Mouse (Mus musculus) right cerebral cortex, postnatal 4 days (tissue): ENCODE results near the gene Hccs.
A peak's percentile ranks its signal among the peaks of the same experiment; 100 is the strongest.
"Not testable (repeated sequence)": the region's sequence is repeated elsewhere in the genome, so short reads cannot be mapped to it uniquely, and the experiment has no call there.

ENCODE experiments used
- DNase-seq: peaks from one replicate; pipeline ENCODE4 v3.0.0-alpha.2; 2022

The Hccs gene

DNA sequence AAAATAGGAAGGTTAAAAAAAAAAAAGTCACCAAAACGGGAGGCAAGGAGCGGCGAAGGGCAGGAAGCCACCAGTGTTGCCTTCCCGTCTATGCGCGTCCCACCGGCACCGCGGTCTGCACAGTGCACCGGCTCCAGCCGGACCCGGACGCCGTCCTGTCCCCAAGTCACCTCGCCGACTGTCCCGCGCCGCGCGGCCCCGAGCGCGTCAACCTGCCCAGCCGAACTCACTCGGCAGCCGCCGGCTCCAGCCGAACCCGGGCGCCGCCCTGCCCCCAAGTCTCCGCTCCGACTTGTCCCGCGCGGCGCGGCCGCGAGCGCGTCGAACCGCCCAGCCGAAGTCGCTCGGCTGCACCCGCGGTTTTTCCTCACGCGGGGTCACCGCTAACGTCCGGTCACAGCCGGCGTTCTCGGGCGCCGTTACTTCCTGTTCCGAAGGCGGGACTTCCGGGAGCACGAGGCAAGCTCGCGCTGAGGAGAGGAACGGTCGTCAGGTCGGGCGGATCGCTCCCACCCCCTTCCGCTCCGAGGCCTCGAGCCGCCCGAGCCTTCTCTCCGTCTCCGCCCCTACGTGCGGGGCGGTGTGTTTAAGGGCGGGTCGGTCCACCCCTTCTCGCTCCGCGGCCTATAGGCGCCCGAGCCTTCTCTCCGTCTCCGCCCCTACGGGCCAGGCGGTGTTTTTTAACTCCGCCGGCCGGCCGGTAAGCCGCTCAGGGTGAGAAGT, at the start of gene Hccs:
Gene Hccs, minus strand, starts transcription at position 428 of the 723 bp plus-strand sequence.
- DNase-seq, result peak; percentile 76

DNA sequence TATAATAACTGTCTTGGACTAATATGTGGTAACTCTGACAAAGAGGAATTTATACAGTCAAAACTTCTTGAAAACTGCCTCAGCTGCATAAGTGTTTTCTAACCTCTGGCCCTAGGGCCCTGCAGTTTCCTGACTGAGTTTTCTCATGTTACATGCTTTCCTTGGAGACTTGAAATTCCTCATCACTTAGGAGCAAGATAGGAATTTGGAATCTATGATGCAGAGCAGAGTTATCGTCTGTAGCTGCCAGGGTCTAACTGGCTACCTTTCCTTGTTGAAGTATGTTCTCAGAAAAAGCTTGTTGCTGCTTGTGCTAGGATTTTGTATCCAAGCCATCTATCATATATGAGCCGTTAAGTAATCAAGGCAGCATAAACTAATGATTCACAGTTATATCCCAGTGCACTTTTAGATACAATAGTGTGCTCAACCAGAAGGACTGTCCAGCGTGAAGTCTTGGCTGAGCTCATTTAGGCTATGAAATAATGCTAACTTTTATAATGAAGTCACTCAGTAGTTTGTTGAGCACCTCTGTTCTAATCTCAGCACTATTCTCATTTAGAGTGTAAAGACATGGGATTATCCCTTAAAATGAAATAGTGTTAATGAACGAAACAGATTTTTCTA, 37.1 kb upstream of the Hccs start:
- no peak for DNase-seq

DNA sequence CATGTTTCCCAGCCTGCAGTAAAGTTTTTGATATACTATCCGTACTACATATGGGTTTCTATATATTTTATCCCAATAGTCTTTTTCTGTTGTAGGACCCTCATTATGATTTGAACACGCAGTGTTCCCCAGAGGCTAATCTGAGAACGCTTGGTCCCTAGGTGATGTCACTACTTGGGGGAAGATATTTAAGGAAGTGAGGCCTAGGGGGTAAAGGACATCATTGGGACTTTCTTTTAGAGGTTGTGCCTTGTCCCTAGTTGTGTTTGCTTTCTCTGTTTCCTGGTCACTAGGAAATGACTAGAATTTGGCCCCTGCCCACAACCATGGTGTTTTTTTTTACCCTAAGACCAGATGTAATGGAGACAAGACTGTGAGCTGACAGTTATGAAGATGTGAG, 18.0 kb upstream of the Hccs start:
- no peak for DNase-seq

DNA sequence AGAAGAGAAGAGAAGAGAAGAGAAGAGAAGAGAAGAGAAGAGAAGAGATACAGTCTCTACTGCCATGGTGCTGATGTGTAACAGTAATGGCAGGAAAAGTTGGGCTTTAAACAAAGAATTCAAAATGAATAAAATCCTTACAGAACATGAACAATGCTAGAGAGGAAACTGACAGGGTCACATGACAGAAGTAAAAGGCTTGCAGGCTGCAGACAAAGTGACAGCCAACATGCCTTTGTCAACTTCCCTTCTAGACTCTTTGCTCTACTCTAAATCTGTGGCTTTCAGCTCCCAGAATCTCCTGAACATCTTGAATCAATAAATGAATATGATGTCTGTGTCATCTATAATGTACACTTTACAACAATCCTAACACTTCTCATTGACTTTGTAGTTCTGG, 17.4 kb upstream of the Hccs start:
- DNase-seq, result no peak

DNA sequence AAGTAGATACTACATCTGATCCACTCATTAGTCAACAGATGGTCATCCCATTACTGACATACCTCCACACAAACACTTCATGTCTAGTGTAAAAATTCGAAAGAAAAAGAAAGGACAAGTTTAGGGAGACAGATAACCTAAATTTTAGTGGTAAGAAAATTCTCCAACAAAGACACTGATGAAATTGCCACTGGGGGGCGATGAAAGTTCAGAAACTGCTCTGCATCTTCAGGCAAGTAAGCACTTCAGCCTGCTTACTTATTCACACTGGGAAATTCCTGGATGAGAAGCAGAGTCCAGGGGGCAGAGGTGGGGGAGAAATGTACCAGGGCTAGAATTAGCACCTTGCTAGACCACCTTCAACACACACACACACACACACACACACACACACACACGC, 12.1 kb upstream of the Hccs start:
- peak; percentile 62 for DNase-seq

DNA sequence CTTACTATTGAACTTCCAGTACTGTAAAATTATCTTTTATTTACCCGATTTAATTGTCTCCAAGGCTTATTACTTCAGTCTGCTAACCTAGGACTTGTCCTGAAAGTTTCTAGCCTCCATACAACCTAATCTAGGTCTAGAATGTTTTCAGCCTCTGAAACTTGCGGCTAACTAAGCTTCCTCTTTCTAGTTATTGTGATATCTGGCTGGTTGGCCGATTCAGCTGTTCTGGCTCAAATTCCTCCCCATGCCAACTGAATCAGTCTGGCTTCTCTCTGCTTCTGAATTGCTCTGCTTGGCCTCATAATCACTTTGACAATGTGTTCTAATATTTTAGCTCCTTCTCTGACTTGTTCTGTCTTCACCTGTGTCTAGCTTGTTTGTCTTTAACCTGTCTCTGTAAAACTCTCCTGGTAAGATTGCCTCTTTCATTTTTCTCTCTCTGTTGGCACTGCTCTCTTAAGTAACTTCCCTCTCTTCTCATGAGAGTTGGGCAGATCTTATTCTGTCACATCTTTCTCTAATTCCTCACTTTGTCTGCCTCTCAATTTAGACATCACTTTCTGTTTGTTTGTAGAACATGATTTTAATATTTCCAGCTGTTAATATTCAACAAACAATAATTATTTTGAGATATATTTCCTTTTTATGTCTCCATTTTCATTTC, 5.9 kb upstream of the Hccs start:
- no peak for DNase-seq

DNA sequence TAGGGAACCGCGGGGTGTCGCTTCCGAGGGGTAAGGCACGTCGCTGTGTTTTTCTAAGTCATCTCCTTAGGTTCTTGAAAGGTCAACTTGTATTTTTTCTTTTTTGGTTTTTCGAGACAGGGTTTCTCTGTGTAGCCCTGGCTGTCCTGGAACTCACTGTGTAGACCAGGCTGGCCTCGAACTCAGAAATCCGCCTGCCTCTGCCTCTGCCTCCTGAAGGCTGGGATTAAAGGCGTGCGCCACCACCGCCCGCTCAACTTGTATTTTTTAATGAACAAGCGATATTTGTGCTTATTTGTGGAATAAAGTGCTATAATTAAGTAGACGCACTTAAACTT, 465 bp upstream of the Hccs start:
- DNase-seq, result not testable (repeated sequence)

DNA sequence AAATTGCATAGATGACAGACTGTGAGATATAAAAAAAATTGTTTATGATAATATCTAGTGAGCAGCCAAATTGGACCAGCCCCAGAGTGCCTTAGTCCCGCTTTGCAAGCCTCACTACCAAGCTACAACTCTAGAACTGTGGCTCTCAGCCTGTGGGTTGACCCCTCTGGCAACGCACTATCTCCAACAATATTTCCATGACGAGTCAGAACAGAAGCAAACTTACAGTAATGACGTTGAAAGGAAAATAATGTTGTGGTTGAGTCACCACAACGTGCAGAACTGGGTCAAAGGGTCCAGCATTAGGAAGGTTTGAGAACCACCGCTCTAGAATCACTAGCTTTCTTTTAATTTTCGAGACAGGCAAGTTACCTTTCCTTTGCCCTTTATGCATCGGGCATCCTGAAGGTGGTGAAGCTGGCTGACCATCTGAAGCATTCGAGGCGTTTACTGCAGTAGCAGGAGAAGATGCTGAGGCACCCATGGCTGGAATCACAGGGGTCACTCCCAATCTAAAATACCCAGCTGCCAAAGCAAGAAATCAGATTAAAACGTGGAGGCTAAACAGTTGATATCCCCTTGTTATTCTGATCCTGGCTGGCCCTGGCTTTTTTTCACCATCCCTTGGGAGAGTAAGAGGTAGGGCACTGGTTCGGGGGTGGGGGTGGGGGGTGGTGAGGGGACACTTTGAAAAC, 959 bp downstream of the Hccs start:
- DNase-seq, result no peak

DNA sequence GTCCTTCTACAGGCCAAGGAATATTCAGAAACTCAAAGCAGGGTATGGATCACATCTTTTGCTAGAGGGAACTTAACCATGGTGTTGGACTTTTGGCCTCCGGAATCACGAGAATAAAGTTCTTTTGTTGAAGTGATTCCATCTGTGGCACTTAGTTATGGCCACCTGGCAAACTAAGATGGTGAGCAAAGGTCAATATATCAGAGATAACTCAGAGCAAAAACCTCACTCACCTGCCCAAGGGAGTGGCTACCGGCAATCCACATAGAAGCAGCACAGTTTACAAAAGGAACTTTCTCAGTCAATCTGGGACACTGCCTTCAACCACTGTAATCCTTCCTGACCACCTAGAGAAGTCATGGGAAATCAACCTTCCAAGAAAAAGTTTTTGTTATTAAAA, 11.6 kb downstream of the Hccs start:
- DNase-seq, result no peak

DNA sequence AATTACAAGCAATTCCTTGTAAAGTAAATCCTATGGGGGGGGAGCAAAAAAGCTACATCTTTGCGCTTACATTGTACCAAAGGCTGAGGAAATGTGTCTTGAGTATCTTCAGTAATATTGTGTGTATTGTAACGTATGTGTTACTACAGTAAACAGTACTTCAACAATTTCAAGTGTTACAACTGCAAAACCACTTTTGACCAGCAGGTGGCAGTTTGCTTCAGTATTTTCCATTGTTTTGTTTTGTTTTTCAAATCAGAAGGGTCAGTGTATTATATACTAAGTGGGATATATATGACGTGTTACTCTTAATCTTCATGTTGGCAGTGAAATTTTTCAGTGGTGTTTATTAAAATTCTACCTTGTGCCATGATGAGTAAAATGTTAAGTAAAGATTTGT, 16.2 kb downstream of the Hccs start:
- DNase-seq, result peak; percentile 34

DNA sequence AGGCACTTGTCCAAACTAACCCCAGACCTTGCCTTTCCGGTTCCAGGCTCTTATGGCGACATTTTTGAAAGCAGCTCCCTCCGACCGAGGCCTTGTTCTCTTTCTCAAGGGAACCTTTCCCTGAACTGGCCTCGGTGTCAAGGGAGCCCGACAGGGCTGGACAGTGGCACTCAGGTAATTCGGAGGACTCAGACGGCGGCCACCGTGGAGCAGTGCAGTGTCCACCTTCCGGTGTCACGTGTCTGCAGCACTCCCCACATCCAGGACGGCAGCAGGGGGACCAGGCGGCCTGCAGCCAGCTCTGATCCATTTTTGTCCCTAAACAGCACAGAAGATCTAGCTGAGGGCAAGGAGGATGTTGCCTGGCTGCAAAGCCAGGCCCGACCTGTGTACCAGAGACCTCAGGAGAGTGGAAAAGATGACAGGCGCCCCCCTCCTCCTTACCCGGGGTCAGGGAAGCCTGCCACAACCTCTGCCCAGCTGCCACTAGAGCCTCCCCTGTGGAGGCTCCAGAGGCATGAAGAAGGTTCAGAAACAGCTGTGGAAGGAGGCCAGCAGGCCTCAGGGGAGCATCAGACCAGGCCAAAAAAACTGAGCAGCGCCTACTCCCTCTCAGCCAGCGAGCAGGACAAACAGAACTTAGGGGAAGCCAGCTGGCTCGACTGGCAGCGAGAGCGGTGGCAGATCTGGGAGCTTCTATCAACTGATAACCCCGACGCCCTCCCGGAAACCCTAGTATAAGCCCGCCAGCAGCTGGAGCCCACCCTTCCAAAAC, 17.7 kb downstream of the Hccs start:
- DNase-seq, result no peak

DNA sequence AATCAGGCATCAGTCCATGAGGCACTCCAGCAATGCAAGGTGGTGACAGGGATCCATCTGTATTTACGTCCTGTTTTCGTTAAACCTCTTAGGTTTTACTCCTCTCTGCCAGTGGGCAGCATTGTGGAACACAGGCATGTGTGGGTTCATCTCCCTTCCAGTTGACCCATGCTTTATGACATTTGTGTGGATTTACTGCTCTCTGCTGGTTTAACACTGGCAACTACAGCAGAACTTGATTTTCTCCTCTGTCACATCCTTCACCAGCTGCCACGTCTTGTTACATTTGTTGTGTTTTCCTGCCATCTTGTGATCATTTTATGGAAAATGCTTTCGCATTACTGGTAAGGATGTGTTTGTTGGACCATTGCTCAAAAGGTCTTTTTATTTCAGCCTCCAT, 20.6 kb downstream of the Hccs start:
- DNase-seq, result no peak

DNA sequence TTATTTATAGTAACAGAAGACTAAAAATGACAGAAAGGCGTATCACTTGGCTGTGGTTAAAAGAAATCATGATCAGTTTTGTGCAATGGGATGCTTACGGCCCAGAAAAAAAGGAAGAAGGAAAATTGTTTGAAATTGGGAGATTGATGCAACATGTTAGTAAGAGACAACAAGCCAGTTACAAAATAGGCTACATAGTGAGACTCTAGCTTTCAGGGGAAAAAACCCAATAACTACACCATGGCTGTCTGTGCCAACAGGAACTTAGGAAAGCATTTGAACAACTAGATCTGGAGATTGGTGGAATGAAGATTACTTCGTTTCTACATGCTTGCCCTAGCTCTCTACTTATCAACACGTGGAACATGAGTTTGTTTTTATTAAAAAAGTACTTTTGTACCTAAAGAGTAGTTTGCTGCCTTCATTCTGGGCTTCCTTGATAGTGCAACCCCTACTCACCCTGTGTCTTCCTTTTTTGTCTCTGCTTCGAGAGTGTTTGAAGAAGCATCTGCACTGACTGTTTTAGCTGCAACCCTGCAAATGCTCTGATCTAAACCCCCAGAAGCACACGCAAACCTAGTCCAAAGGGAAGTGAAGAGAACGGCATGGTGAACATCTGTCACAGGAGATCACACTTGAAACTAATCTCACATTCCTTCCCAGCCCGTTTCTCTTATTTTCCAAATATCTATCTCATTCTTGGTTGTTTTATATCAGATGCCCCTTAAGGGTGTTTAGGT, 56.6 kb downstream of the Hccs start:
- no peak for DNase-seq

DNA sequence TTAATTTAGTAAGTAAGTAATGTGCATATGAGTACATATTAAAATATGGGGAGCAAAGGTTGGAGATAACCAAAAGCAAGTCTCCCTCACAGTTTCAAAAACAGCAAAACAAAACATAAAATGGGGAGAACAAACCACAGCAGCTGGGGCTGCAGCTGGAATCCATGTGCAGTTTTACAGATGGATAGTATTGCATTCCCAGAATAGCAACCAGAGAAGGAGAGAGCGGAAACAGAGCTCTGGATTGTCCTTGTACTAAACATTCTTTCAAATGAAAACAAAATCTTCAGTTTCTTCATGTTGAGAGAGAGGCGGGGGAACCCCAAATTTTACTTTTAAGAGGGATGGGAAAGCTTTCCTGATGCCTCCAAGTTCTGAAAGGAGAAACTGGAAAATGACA, 58.0 kb downstream of the Hccs start:
- DNase-seq, result no peak

DNA sequence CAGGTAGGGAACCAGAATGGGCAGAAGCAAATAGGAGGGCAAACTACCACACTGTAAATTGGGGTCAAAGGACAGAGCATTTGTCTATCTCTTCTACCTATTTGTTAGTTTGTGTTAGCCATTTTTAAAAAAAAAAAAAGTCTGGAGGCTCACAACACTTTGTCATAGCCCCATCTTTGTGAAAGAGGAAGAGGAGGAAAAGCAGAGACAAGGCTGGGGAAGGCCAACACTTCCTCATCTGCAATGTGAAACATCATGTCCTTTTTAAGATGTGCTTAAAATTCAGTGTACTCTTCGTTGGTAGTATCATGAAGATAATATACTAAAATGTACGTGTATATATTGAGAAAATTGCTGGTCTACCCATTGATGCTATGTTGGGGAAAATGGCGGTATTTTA, 59.1 kb downstream of the Hccs start:
- no peak for DNase-seq

DNA sequence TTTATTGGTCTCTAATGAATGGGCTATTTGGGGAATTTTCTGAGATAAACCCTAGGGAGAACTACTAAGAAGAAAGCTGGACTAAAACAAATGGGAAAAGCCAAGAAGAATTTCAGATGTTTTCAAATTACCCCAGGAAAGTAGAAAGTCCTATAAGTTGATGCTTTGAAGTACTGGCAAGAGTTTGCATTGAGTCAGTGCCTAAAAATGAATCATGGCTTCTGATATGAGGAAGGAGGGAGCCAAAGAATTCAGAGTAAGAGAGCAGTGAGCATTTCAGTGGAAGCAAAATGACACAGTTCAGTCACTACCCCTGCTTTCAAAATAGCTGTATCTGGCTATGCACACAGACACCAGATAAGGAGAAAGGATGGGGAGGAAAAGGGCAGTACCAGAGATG, 63.4 kb downstream of the Hccs start:
- no peak for DNase-seq

DNA sequence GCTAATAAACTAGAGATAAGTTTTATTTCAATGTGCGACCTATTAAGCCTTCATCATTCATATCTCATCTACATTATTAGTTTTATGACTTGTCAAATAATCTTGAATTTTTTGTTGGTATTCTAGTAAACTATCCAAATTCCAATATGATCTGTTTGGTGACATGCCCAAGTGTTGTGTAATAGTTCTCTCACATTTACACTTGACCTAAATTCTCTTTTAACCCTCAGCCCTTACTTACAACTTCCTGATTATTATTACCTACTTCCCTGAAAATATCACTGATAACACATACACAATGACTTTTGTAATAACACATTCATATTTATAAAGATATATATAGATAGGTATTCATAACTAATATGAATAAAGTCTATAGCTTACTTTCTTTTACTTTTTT, 64.3 kb downstream of the Hccs start:
- DNase-seq, result no peak

DNA sequence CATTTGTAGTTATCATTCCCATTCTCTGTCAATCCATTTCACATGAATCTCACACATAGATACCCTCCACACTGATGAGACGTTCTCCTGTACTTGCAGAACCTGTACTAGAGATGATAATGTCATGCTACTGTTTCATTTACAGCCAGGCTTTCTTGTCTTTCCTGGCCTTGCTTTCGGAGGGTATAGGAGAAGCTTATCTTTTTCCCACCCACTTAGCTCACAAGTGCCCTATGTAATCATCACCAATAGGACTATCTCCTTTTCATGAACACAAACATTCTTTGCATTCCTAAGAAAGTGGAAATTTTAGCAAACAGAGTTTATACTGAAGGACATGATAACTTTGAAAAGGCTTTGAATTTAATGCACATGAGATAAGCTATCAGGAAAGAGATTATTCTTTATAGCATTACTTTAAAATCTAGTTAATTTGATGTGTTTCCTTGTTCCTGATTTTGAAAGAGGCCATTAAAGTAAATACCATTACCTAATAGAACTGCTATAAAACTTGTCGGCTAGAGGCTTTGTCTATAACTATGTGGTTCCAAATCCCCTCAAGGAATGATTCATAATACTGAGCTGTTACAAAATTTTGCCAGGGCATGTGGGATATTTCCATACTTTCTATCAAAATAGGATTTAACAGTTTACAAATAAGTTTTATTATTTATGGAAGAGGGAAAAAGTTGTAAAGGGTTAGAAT, 97.7 kb downstream of the Hccs start:
- DNase-seq, result no peak

DNA sequence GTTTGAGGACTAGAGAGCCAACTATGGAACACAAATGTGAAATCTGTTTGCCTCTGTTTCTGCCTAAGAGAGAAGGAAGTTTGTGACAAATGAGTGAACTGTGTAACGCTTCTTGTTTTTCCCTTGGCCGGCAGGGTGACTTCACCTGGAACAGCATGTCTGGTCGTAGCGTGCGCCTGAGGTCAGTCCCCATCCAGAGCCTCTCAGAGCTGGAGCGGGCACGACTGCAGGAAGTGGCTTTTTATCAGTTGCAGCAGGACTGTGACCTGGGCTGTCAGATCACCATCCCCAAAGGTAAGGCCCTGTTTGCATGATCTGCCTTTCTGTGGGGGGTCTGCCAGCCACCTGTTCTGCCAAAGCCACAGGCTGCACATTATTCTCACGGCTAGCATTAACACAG, 100.1 kb downstream of the Hccs start:
- DNase-seq, result no peak

DNA sequence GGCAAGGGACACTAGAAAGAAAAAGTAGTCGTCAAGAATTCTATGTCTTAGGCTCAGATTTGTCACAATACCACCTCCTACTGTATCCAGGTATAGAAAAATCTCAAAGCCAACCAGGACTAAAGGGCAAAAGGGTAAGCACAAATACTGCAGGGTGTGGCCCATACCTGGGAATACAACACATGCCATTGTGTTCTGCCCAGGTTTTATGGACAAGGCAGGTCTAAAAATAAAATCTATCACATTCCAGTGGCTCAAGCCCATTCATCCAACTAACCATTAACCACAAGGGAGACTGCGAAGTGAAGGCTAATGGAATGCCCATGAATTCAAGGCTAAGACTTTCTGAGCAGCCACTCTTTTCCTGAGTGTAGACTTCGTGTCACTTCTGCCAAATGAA, 110.2 kb downstream of the Hccs start:
- no peak for DNase-seq
